Mouse (Mus musculus): Measurements from ENCODE around the gene Ubqln1. TPM values are rescaled to one million over a fixed set of nuclear protein-coding genes. Genes with fewer than 3 reads are reported as not detected.

The Ubqln1 gene
- polyA plus RNA-seq, 1 experiment from 2014 or later, result 80.6 TPM

GRCm38 (mm10) chr13:58187751-58188150 lies 27.7 kb downstream of the Ubqln1 start:
- ATAC-seq (replicated peaks; ENCODE audit: low FRiP score, low read depth), result no peak
- Histone ChIP-seq H3K36me3 (ENCODE audit: insufficient read depth, low read length) (peaks cover 36% of the 10 kb centered on the region), H3K4me3 (replicated peaks; ENCODE audit: low read depth, low read length) (no peak overlapping the region), H3K27ac (no peak overlapping the region), H3K27me3 (ENCODE audit: insufficient read depth, low read length) (no peaks in the 10 kb centered on the region), H3K4me2 (ENCODE audit: low read length) (no peak overlapping the region), H3K4me1 (replicated peaks; ENCODE audit: insufficient read depth, low read length) (no peaks in the 10 kb centered on the region), H3K9me3 (replicated peaks; ENCODE audit: low read length) (no peaks in the 10 kb centered on the region), H3K9ac (ENCODE audit: low read depth, low read length) (no peak overlapping the region)
- no peak for TF ChIP-seq CTCF (IDR thresholded peaks at IDR 0.05; ENCODE audit: low read depth)
- WGBS, result 84% methylated on average over 3 of the region's 3 CpGs
- no peak for DNase-seq (ENCODE audit: low spot score)

GRCm38 (mm10) chr13:58186281-58186680 lies 29.2 kb downstream of the Ubqln1 start:
- TF ChIP-seq CTCF (IDR thresholded peaks at IDR 0.05; ENCODE audit: low read depth), result no peak
- DNase-seq (ENCODE audit: low spot score) (no peak), ATAC-seq (replicated peaks; ENCODE audit: low FRiP score, low read depth) (no peak)
- H3K9me3 ChIP-seq (replicated peaks; ENCODE audit: low read length), result no peaks in the 10 kb centered on the region
- no peaks in the 10 kb centered on the region for H3K4me1 ChIP-seq (replicated peaks; ENCODE audit: insufficient read depth, low read length)
- 86% methylated on average over 8 of the region's 8 CpGs for WGBS
- H3K27ac ChIP-seq, result no peak overlapping the region
- H3K4me3 ChIP-seq (replicated peaks; ENCODE audit: low read depth, low read length), result no peak overlapping the region
- H3K9ac ChIP-seq (ENCODE audit: low read depth, low read length), result no peak overlapping the region
- H3K27me3 ChIP-seq (ENCODE audit: insufficient read depth, low read length), result no peaks in the 10 kb centered on the region
- H3K4me2 ChIP-seq (ENCODE audit: low read length), result no peak overlapping the region
- peaks cover 27% of the 10 kb centered on the region for H3K36me3 ChIP-seq (ENCODE audit: insufficient read depth, low read length)

GRCm38 (mm10) chr13:58184111-58184510 lies 31.3 kb downstream of the Ubqln1 start:
- peaks cover 18% of the 10 kb centered on the region; the same call in 1 of the 2 replicates for H3K36me3 ChIP-seq (ENCODE audit: insufficient read depth, low read length)
- no peak for DNase-seq (ENCODE audit: low spot score)

GRCm38 (mm10) chr13:58181607-58182551 lies 33.6 kb downstream of the Ubqln1 start:
- Histone ChIP-seq H3K9me3 (replicated peaks; ENCODE audit: low read length) (no peaks in the 10 kb centered on the region), H3K4me3 (replicated peaks; ENCODE audit: low read depth, low read length) (no peak overlapping the region), H3K9ac (ENCODE audit: low read depth, low read length) (no peak overlapping the region), H3K27ac (0 out of 2 replicates have a peak overlapping the region, but pooled peaks have one; percentile 44), H3K4me1 (replicated peaks; ENCODE audit: insufficient read depth, low read length) (no peaks in the 10 kb centered on the region), H3K36me3 (ENCODE audit: insufficient read depth, low read length) (peaks cover 9% of the 10 kb centered on the region; the same call in 1 of the 2 replicates), H3K27me3 (ENCODE audit: insufficient read depth, low read length) (no peaks in the 10 kb centered on the region), H3K4me2 (ENCODE audit: low read length) (no peak overlapping the region)
- DNase-seq (ENCODE audit: low spot score), result no peak
- WGBS, result 59% methylated on average over 14 of the region's 14 CpGs
- ATAC-seq (replicated peaks; ENCODE audit: low FRiP score, low read depth), result no peak
- TF ChIP-seq CTCF (IDR thresholded peaks at IDR 0.05; ENCODE audit: low read depth), result no peak

More at GRCm38 (mm10) chr13:58184111-58184510, 31.3 kb downstream of the Ubqln1 start:
- TF ChIP-seq CTCF (IDR thresholded peaks at IDR 0.05; ENCODE audit: low read depth), result no peak
- no peaks in the 10 kb centered on the region for H3K27me3 ChIP-seq (ENCODE audit: insufficient read depth, low read length)
- H3K4me1 ChIP-seq (replicated peaks; ENCODE audit: insufficient read depth, low read length), result no peaks in the 10 kb centered on the region
- no peak overlapping the region for H3K4me2 ChIP-seq (ENCODE audit: low read length)
- 72% methylated on average over 3 of the region's 3 CpGs for WGBS
- no peaks in the 10 kb centered on the region for H3K9me3 ChIP-seq (replicated peaks; ENCODE audit: low read length)
- H3K27ac ChIP-seq, result no peak overlapping the region
- no peak overlapping the region for H3K4me3 ChIP-seq (replicated peaks; ENCODE audit: low read depth, low read length)
- ATAC-seq (replicated peaks; ENCODE audit: low FRiP score, low read depth), result no peak
- H3K9ac ChIP-seq (ENCODE audit: low read depth, low read length), result no peak overlapping the region

GRCm38 (mm10) chr13:58177511-58178208 lies 37.8 kb downstream of the Ubqln1 start:
- peak; percentile 22; the same call in 1 of the 2 replicates for TF ChIP-seq CTCF (IDR thresholded peaks at IDR 0.05; ENCODE audit: low read depth)
- Histone ChIP-seq H3K27me3 (ENCODE audit: insufficient read depth, low read length) (no peaks in the 10 kb centered on the region), H3K4me2 (ENCODE audit: low read length) (no peak overlapping the region), H3K4me3 (replicated peaks; ENCODE audit: low read depth, low read length) (no peak overlapping the region), H3K27ac (no peak overlapping the region), H3K4me1 (replicated peaks; ENCODE audit: insufficient read depth, low read length) (no peaks in the 10 kb centered on the region), H3K9ac (ENCODE audit: low read depth, low read length) (no peak overlapping the region), H3K9me3 (replicated peaks; ENCODE audit: low read length) (no peaks in the 10 kb centered on the region), H3K36me3 (ENCODE audit: insufficient read depth, low read length) (peaks cover 32% of the 10 kb centered on the region)
- WGBS, result 71% methylated on average over 9 of the region's 9 CpGs
- DNase-seq (ENCODE audit: low spot score), result peak; percentile 28
- ATAC-seq (replicated peaks; ENCODE audit: low FRiP score, low read depth), result no peak

- Histone ChIP-seq H3K9me3 (replicated peaks; ENCODE audit: low read length) (no peaks in the 10 kb centered on the region), H3K27ac (no peak overlapping the region), H3K27me3 (ENCODE audit: insufficient read depth, low read length) (no peaks in the 10 kb centered on the region), H3K36me3 (ENCODE audit: insufficient read depth, low read length) (peaks cover 33% of the 10 kb centered on the region), H3K9ac (ENCODE audit: low read depth, low read length) (no peak overlapping the region), H3K4me2 (ENCODE audit: low read length) (no peak overlapping the region), H3K4me3 (replicated peaks; ENCODE audit: low read depth, low read length) (no peak overlapping the region), H3K4me1 (replicated peaks; ENCODE audit: insufficient read depth, low read length) (no peaks in the 10 kb centered on the region)
- WGBS, result 69% methylated on average over 3 of the region's 3 CpGs
- ATAC-seq (replicated peaks; ENCODE audit: low FRiP score, low read depth) (no peak), DNase-seq (ENCODE audit: low spot score) (no peak)
- no peak for TF ChIP-seq CTCF (IDR thresholded peaks at IDR 0.05; ENCODE audit: low read depth)
Measured at GRCm38 (mm10) chr13:58176105-58176504, 39.3 kb downstream of the Ubqln1 start.
